Mouse (Mus musculus): ENCODE data around the gene Fat1. TPM values are rescaled to one million over a fixed set of nuclear protein-coding genes. Genes with fewer than 3 reads are reported as not detected.

Gene Fat1
- total and polyA plus RNA-seq, 2 experiments = 8.9 to 9.6 TPM

- Histone ChIP-seq H3K4me1 (ENCODE audit: control insufficient read depth, insufficient read depth, low read length) (peaks cover 3% of the 10 kb centered on the region; the same call in 1 of the 2 replicates), H3K9ac (ENCODE audit: low read depth, low read length) (no peak overlapping the region), H3K27ac (replicated peaks; ENCODE audit: insufficient read depth, low read depth, low read length) (no peak overlapping the region), H3K79me2 (ENCODE audit: control insufficient read depth, insufficient read depth, low read length) (peaks cover 39% of the 10 kb centered on the region), H3K36me3 (ENCODE audit: control insufficient read depth, insufficient read depth, low read length) (peaks cover 3% of the 10 kb centered on the region; the same call in 1 of the 2 replicates), H3K27me3 (ENCODE audit: control insufficient read depth, insufficient read depth, low read length) (no peaks in the 10 kb centered on the region), H3K4me3 (ENCODE audit: insufficient read depth, low read depth, low read length) (no peak overlapping the region)
- no peak for DNase-seq (ENCODE audit: extremely low read depth, low read depth, low spot score)
- 98% methylated on average over 4 of the region's 4 CpGs for WGBS
- TF ChIP-seq CTCF (IDR thresholded peaks at IDR 0.05; ENCODE audit: low read depth, low read length) (no peak), POLR2A (IDR thresholded peaks at IDR 0.05; ENCODE audit: extremely low read depth, insufficient read depth, low read length) (no peak)
Measured at GRCm38 (mm10) chr8:44945577-44945976, 10.3 kb downstream of the Fat1 start.

DNA sequence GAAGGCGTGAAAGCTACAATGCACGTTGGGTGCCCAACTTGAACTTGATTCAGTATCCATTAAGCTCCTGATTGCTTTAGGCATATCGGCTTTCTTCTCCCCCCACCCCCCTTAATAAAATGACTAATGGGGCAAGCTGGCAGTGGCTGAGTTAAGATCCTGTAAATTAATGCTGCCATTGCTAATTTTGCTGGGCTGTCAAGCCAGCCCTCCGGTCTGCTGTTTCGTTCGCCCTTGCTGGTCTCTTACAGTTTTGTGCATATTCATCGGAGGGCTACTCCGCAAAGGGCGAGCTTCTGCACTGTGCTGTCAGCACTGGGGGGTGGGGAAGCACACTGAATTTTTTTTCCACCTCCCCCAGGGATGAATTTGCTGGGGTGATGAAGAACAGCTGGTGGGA lies 13.3 kb downstream of the Fat1 start:
- peaks cover 15% of the 10 kb centered on the region for H3K36me3 ChIP-seq (ENCODE audit: control insufficient read depth, insufficient read depth, low read length)
- TF ChIP-seq CTCF (IDR thresholded peaks at IDR 0.05; ENCODE audit: low read depth, low read length) (no peak), POLR2A (IDR thresholded peaks at IDR 0.05; ENCODE audit: extremely low read depth, insufficient read depth, low read length) (no peak)
- peaks cover 27% of the 10 kb centered on the region for H3K79me2 ChIP-seq (ENCODE audit: control insufficient read depth, insufficient read depth, low read length)
- DNase-seq (ENCODE audit: extremely low read depth, low read depth, low spot score) = no peak
- no peaks in the 10 kb centered on the region for H3K27me3 ChIP-seq (ENCODE audit: control insufficient read depth, insufficient read depth, low read length)
- 92% methylated on average over 9 of the region's 9 CpGs for WGBS
- no peak overlapping the region; the same call in 1 of the 2 replicates for H3K27ac ChIP-seq (replicated peaks; ENCODE audit: insufficient read depth, low read depth, low read length)
- H3K9ac ChIP-seq (ENCODE audit: low read depth, low read length) = no peak overlapping the region
- peaks cover 3% of the 10 kb centered on the region; the same call in 1 of the 2 replicates for H3K4me1 ChIP-seq (ENCODE audit: control insufficient read depth, insufficient read depth, low read length)
- no peak overlapping the region for H3K4me3 ChIP-seq (ENCODE audit: insufficient read depth, low read depth, low read length)

DNA sequence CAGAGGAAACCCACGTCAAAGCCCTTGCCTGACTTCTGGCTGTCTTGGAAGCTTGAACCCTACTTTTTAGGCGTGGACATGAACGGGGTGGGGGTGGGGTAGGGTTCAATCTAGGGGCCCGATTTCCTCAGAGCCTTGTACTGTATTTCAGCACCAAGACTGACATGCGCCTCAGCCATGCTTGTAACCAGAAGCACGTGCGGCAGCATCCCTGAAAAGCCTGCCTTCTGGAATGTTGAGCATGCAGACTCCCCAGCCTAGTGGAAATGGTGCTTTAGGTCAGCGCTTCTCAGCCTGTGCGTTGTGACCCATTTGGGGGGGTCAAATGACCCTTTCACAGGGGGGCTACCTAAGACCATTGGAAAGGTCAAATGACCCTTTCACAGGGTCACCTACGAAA lies 25.2 kb downstream of the Fat1 start:
- H3K4me1 ChIP-seq (ENCODE audit: control insufficient read depth, insufficient read depth, low read length) = peaks cover 6% of the 10 kb centered on the region; the same call in 1 of the 2 replicates
- no peaks in the 10 kb centered on the region for H3K27me3 ChIP-seq (ENCODE audit: control insufficient read depth, insufficient read depth, low read length)
- no peaks in the 10 kb centered on the region for H3K36me3 ChIP-seq (ENCODE audit: control insufficient read depth, insufficient read depth, low read length)
- H3K27ac ChIP-seq (replicated peaks; ENCODE audit: insufficient read depth, low read depth, low read length) = no peak overlapping the region
- no peak for DNase-seq (ENCODE audit: extremely low read depth, low read depth, low spot score)
- H3K4me3 ChIP-seq (ENCODE audit: insufficient read depth, low read depth, low read length) = no peak overlapping the region
- TF ChIP-seq CTCF (IDR thresholded peaks at IDR 0.05; ENCODE audit: low read depth, low read length) (no peak), POLR2A (IDR thresholded peaks at IDR 0.05; ENCODE audit: extremely low read depth, insufficient read depth, low read length) (no peak)
- H3K79me2 ChIP-seq (ENCODE audit: control insufficient read depth, insufficient read depth, low read length) = peaks cover 23% of the 10 kb centered on the region
- 84% methylated on average over 10 of the region's 10 CpGs for WGBS
- no peak overlapping the region for H3K9ac ChIP-seq (ENCODE audit: low read depth, low read length)

DNA sequence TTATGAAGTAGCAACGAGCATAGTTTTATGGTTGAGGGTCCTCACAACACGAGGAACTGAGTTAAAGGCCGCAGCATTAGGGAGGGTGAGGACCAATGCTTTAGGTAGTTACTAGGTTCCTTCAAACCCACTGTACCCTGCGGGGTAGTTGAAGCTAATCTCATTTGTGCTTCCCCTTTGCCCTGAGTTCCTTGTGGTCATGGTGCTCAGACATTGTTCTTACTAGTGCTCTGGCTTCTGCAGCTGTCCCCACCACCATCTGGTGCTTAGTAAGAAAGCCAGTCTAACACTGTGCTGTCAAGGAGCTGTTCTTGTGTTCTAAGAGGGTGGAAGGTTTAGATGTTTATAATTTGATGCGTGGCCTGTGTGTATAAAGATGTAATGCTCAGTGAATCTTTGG lies 25.7 kb downstream of the Fat1 start:
- H3K27ac ChIP-seq (replicated peaks; ENCODE audit: insufficient read depth, low read depth, low read length) = no peak overlapping the region
- TF ChIP-seq POLR2A (IDR thresholded peaks at IDR 0.05; ENCODE audit: extremely low read depth, insufficient read depth, low read length) (no peak), CTCF (IDR thresholded peaks at IDR 0.05; ENCODE audit: low read depth, low read length) (no peak)
- DNase-seq (ENCODE audit: extremely low read depth, low read depth, low spot score) = no peak
- no peaks in the 10 kb centered on the region for H3K27me3 ChIP-seq (ENCODE audit: control insufficient read depth, insufficient read depth, low read length)
- WGBS = 89% methylated on average over 5 of the region's 5 CpGs
- no peak overlapping the region for H3K4me3 ChIP-seq (ENCODE audit: insufficient read depth, low read depth, low read length)
- H3K36me3 ChIP-seq (ENCODE audit: control insufficient read depth, insufficient read depth, low read length) = no peaks in the 10 kb centered on the region
- H3K9ac ChIP-seq (ENCODE audit: low read depth, low read length) = no peak overlapping the region
- H3K4me1 ChIP-seq (ENCODE audit: control insufficient read depth, insufficient read depth, low read length) = peaks cover 6% of the 10 kb centered on the region; the same call in 1 of the 2 replicates
- peaks cover 23% of the 10 kb centered on the region for H3K79me2 ChIP-seq (ENCODE audit: control insufficient read depth, insufficient read depth, low read length)

DNA sequence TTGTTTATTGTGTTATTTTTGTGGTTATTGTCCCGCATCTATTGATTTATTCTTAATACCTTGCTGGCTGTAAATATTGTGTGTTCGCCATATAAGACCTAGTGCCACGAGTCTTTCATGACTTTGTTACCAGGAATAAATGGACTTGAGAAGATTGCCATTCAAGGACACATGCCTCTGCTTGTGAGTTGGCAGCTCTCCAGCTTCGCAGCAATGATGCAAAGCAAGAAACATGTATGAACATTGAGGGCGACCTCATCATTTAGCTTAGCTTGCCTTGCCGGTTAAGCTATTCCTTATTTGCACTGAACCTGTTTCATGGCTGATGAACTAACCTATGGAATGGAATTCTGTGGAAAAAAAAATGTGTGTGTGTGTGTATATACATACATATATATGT lies 26.2 kb downstream of the Fat1 start:
- Histone ChIP-seq H3K9ac (ENCODE audit: low read depth, low read length) (no peak overlapping the region), H3K4me3 (ENCODE audit: insufficient read depth, low read depth, low read length) (no peak overlapping the region), H3K4me1 (ENCODE audit: control insufficient read depth, insufficient read depth, low read length) (peaks cover 3% of the 10 kb centered on the region; the same call in 1 of the 2 replicates), H3K27ac (replicated peaks; ENCODE audit: insufficient read depth, low read depth, low read length) (no peak overlapping the region), H3K27me3 (ENCODE audit: control insufficient read depth, insufficient read depth, low read length) (no peaks in the 10 kb centered on the region), H3K79me2 (ENCODE audit: control insufficient read depth, insufficient read depth, low read length) (peaks cover 23% of the 10 kb centered on the region), H3K36me3 (ENCODE audit: control insufficient read depth, insufficient read depth, low read length) (no peaks in the 10 kb centered on the region)
- no peak for TF ChIP-seq POLR2A (IDR thresholded peaks at IDR 0.05; ENCODE audit: extremely low read depth, insufficient read depth, low read length)
- TF ChIP-seq CTCF (IDR thresholded peaks at IDR 0.05; ENCODE audit: low read depth, low read length) = no peak
- WGBS = 80% methylated on average over 6 of the region's 6 CpGs
- DNase-seq (ENCODE audit: extremely low read depth, low read depth, low spot score) = no peak

DNA sequence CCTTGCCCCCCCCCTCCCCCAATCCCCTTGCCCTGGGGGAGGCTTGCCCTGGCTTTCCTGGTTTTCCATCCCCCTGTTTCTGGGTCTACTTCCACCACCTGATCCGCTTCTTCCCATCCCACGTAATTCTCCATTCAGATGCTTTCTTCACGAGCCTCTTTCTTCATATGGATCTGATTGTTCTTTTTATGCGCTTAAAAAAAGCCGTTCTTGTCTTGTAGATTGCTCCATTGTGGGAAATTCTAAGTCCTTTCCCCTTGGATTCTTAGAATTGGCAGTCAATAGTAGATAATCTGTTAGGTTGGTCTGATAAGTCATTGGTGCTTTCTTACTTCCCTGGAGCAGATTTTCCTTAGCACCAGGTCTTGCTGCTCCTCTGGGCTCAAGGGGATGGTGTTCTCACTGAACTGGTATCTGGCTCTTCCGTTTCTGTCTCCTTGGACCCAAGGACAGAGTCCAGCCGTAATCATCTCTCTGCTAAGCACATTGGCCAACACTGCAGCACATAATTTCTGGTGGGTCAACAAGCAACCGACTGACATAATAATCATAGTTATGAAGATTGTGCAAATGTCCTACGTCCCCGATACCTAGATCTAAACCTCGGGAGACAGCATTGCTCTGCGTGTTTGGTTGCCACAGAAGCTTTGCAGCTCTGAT lies 27.5 kb downstream of the Fat1 start:
- no peak overlapping the region for H3K4me3 ChIP-seq (ENCODE audit: insufficient read depth, low read depth, low read length)
- H3K4me1 ChIP-seq (ENCODE audit: control insufficient read depth, insufficient read depth, low read length) = peaks cover 3% of the 10 kb centered on the region; the same call in 1 of the 2 replicates
- no peaks in the 10 kb centered on the region for H3K36me3 ChIP-seq (ENCODE audit: control insufficient read depth, insufficient read depth, low read length)
- no peak overlapping the region for H3K9ac ChIP-seq (ENCODE audit: low read depth, low read length)
- H3K27ac ChIP-seq (replicated peaks; ENCODE audit: insufficient read depth, low read depth, low read length) = peak overlapping the region; percentile 65
- peaks cover 22% of the 10 kb centered on the region for H3K79me2 ChIP-seq (ENCODE audit: control insufficient read depth, insufficient read depth, low read length)
- no peaks in the 10 kb centered on the region for H3K27me3 ChIP-seq (ENCODE audit: control insufficient read depth, insufficient read depth, low read length)
- TF ChIP-seq POLR2A (IDR thresholded peaks at IDR 0.05; ENCODE audit: extremely low read depth, insufficient read depth, low read length) (no peak), CTCF (IDR thresholded peaks at IDR 0.05; ENCODE audit: low read depth, low read length) (no peak)
- 53% methylated on average over 12 of the region's 12 CpGs for WGBS
- peak; percentile 92 for DNase-seq (ENCODE audit: extremely low read depth, low read depth, low spot score)

Measured in liver, adult 2 months (tissue).